Mouse (Mus musculus) thymus, adult 2 months (tissue): ENCODE results near the gene Ptgfrn. TPM values are rescaled to one million over a fixed set of nuclear protein-coding genes. Genes with fewer than 3 reads are reported as not detected.

Experiments
- DNase-seq: peaks from one replicate; pipeline ENCODE4 v3.0.0; 2021
- H3K27ac ChIP-seq: fragments of 200-500 bp; 2 replicates; pipeline ENCODE4 v1.5.1; 2012; ENCODE audit warnings: low read length, control low read depth; ENCODE audit not compliant: control insufficient read depth, insufficient read depth
- H3K27me3 ChIP-seq: fragments of 200-500 bp; 2 replicates; pipeline ENCODE4 v1.6.1; 2012; ENCODE audit warnings: mild to moderate bottlenecking, low read length, moderate library complexity, mixed read lengths; ENCODE audit not compliant: control insufficient read depth, insufficient read depth
- H3K36me3 ChIP-seq: fragments of 200-500 bp; 2 replicates; pipeline ENCODE4 v1.6.1; 2012; ENCODE audit warnings: mild to moderate bottlenecking, low read length, moderate library complexity; ENCODE audit not compliant: control insufficient read depth, insufficient read depth
- H3K4me1 ChIP-seq: fragments of 200-500 bp; replicated peaks from 2 replicates; pipeline ENCODE4 v1.6.1; 2012; ENCODE audit warnings: low read length; ENCODE audit not compliant: control insufficient read depth, insufficient read depth
- H3K4me3 ChIP-seq: fragments of 200-500 bp; 2 replicates; pipeline ENCODE4 v1.5.1; 2012; ENCODE audit warnings: mild to moderate bottlenecking, low read length, control low read depth, moderate library complexity; ENCODE audit not compliant: control insufficient read depth, insufficient read depth
- CTCF ChIP-seq: fragments of 200-500 bp; IDR thresholded peaks from 2 replicates; pipeline ENCODE4 v1.5.1; 2012; ENCODE audit warnings: mild to moderate bottlenecking, control low read depth, low read length, moderate library complexity, borderline replicate concordance; ENCODE audit not compliant: control insufficient read depth, poor library complexity, insufficient read depth; ENCODE audit errors: extremely low read depth
- POLR2A ChIP-seq: fragments of 200-500 bp; IDR thresholded peaks from 2 replicates; pipeline ENCODE4 v1.6.1; 2012; ENCODE audit warnings: mild to moderate bottlenecking, low read length, control low read depth, moderate library complexity; ENCODE audit not compliant: control insufficient read depth, poor library complexity, insufficient read depth; ENCODE audit errors: extremely low read depth
- WGBS: fragments of 180-500 bp; shearing (Covaris S2); methylation state at CpG from one replicate; pipeline ENCODE4 v1.1.7; 2018; 5-methylcytosine and 5-hydroxymethylcytosine counted together
- polyA plus RNA-seq: library from polyadenylated mRNA; depleted of rRNA; stranded (reverse); fragments of >200 nt; gene quantifications from 2 replicates; pipeline ENCODE4 v1.2.3, GENCODE M21; 2012

Ptgfrn gene
- polyA plus RNA-seq, 1 experiment, result 8.0 TPM

- whole genome bisulfite sequencing, result 89% methylated on average over 5 of the region's 5 CpGs
- no peaks in the 10 kb centered on the region for H3K36me3 ChIP-seq
- TF ChIP-seq POLR2A (no peak), CTCF (no peak)
- H3K27ac ChIP-seq, result no peak overlapping the region
- no peak overlapping the region for H3K4me3 ChIP-seq
- no peak for DNase-seq
- H3K4me1 ChIP-seq, result peaks cover 8% of the 10 kb centered on the region
- H3K27me3 ChIP-seq, result no peaks in the 10 kb centered on the region
Measured at GRCm38 (mm10) chr3:101095761-101096449, 14.2 kb downstream of the Ptgfrn start.

- no peak for TF ChIP-seq CTCF
- TF ChIP-seq POLR2A, result no peak
- no peaks in the 10 kb centered on the region for H3K4me1 ChIP-seq
- no peak overlapping the region for H3K27ac ChIP-seq
- H3K36me3 ChIP-seq, result no peaks in the 10 kb centered on the region
- WGBS, result 94% methylated on average over 13 of the region's 13 CpGs
- H3K27me3 ChIP-seq, result no peaks in the 10 kb centered on the region
- no peak overlapping the region for H3K4me3 ChIP-seq
- no peak for DNase-seq
Measured at GRCm38 (mm10) chr3:101092202-101092601, 17.9 kb downstream of the Ptgfrn start.

- H3K27me3 ChIP-seq, result no peaks in the 10 kb centered on the region
- no peak for TF ChIP-seq POLR2A
- no peak for TF ChIP-seq CTCF
- WGBS, result 97% methylated on average over 7 of the region's 7 CpGs
- H3K36me3 ChIP-seq, result no peaks in the 10 kb centered on the region
- no peak overlapping the region for H3K4me3 ChIP-seq
- no peaks in the 10 kb centered on the region for H3K4me1 ChIP-seq
- no peak overlapping the region for H3K27ac ChIP-seq
- DNase-seq, result no peak
Measured at GRCm38 (mm10) chr3:101086584-101087445, 23.3 kb downstream of the Ptgfrn start.

GRCm38 (mm10) chr3:101080925-101081324, 29.2 kb downstream of the Ptgfrn start:
- WGBS, result 93% methylated on average over 4 of the region's 4 CpGs
- H3K27ac ChIP-seq, result no peak overlapping the region
- no peak for DNase-seq
- TF ChIP-seq CTCF (no peak), POLR2A (no peak)
- H3K4me3 ChIP-seq, result no peak overlapping the region
- no peaks in the 10 kb centered on the region for H3K27me3 ChIP-seq
- no peaks in the 10 kb centered on the region for H3K4me1 ChIP-seq
- no peaks in the 10 kb centered on the region for H3K36me3 ChIP-seq

DNA sequence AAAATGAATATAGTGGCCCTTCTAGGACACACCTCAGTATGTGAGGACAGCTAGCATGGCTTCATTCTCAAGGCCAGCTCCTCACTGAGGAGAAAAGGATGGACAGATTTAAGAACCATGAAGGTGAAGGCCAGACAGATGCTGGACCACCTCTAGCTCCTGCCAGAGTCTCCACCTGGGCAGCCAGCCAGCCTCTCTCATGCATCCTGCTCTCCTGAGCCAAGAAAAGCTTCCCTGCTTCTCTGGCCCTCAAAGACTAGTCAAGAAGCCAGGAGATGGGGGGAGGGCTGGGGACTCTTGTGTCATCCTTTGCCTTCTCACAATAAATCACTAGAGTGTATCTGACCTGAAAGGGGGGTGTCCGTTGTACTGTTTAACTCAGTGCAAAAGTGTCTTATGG, 31.7 kb downstream of the Ptgfrn start:
- DNase-seq, result no peak
- H3K4me1 ChIP-seq, result no peaks in the 10 kb centered on the region
- H3K36me3 ChIP-seq, result no peaks in the 10 kb centered on the region
- TF ChIP-seq POLR2A (no peak), CTCF (no peak)
- H3K27me3 ChIP-seq, result no peaks in the 10 kb centered on the region
- H3K4me3 ChIP-seq, result no peak overlapping the region
- 84% methylated on average over 1 of the region's 1 CpGs for WGBS
- no peak overlapping the region for H3K27ac ChIP-seq

DNA sequence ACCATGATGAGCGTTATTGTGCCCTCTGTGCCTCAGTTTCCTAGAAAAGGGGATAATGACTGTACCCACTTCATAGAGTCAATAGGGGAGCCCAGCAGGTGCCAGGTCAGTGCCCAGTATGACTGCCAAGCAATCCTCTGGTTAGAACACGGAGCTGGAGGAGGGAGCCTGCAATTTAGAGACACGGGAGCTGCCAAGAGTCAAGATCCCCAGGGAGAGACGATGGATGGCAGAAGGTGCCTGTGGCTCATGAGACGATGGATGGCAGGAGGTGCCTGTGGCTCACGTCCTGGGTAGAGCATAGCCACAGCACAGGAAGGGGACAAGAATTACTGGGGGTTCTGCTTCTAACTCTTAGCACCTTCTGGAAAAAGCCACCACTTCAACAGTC, 32.4 kb downstream of the Ptgfrn start:
- Histone ChIP-seq H3K4me1 (peaks cover 2% of the 10 kb centered on the region), H3K4me3 (no peak overlapping the region), H3K27ac (no peak overlapping the region), H3K27me3 (no peaks in the 10 kb centered on the region), H3K36me3 (no peaks in the 10 kb centered on the region)
- no peak for TF ChIP-seq CTCF
- no peak for TF ChIP-seq POLR2A
- WGBS, result 90% methylated on average over 6 of the region's 6 CpGs
- DNase-seq, result no peak
